Mouse (Mus musculus) layer of hippocampus, adult 2 months (tissue): Measurements from ENCODE around the gene Car9. TPM values are rescaled to one million over a fixed set of nuclear protein-coding genes. Genes with fewer than 3 reads are reported as not detected.
A peak's percentile ranks its signal among the peaks of the same experiment; 100 is the strongest.

Experiments
- DNase-seq, 2 experiments: peaks; one replicate each; pipeline ENCODE4 v3.0.0; 2022; ENCODE audit warnings: low spot score in 2 of 2
- H3K27ac ChIP-seq: fragments of 200-600 bp; 2 replicates; pipeline ENCODE4 v1.8.1; 2022
- H3K4me3 ChIP-seq: fragments of 200-600 bp; 2 replicates; pipeline ENCODE4 v1.8.1; 2022; ENCODE audit warnings: mild to moderate bottlenecking
- CTCF ChIP-seq: fragments of 200-600 bp; conservative IDR thresholded peaks from 2 replicates; pipeline ENCODE4 v1.8.1; 2022; ENCODE audit warnings: antibody characterized with exemption, mild to moderate bottlenecking, moderate library complexity
- long read RNA-seq, 2 experiments: library from polyadenylated mRNA; stranded (forward); transcript quantifications; one replicate each; pipeline ENCODE4 v2.0.0; 2021; ENCODE audit warnings: borderline mapping rate in 2 of 2
- total RNA-seq, 2 experiments: library from RNA; stranded (reverse); gene quantifications; 2 replicates each; pipeline ENCODE4 v1.2.3; 2021

Gene Car9
- not detected for total RNA-seq
- long read RNA-seq, experiment 1, result 0 reads
- long read RNA-seq, experiment 2, result 0 reads

DNA sequence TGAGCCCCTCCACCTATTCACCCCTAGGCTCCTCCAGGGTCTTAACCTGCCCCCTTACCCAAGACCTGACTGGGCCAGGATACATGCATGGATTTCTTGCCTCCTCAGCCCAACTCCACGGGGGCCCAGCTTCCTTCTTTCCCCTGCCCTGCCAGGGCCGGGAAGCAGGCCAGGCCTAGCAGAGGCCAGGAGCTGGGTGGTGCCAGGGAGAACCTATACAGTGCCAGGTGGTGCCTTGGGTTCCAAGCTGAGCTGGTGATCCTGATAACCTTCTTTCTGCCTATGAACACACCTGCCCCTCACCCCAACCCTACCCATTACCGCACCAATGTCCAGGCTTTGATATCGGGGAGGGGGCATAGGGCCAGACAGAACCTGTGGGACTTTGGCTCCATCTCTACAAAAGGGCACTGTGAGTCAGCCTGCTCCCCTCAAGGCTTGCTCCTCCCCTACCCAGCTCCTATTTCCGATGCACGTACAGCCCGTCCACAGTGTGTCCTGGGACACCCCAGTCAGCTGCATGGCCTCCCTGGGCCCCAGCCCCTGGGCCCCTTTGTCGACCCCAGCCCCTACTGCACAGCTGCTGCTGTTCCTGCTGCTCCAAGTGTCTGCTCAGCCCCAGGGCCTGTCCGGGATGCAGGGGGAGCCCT lies at the start of gene Car9:
Gene Car9 (plus strand): TSS at position 431 of the 650 bp plus-strand sequence.
- no peak for TF ChIP-seq CTCF
- no peak within 1 kb of the TSS for H3K27ac ChIP-seq
- no peak for DNase-seq
- H3K4me3 ChIP-seq, result no peak within 1 kb of the TSS

DNA sequence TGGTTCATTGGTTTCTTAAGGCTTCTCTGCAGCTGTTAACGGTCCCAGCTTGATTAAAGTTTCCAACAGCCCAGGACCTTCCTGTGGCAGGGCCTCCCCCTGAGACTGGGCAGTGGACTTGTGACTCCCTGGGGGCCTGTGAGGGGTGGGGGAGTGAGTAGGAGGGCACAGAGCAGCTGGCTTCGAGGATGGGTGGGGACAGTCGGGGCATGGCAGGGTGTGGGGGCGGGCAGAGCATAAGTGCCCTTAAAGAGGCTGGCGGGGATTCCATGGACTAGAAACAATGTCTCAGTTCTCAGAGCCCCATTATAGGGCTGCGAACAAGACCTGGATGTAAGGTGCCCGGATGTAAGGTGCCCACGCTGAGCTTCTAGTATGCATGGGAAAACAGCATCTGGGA lies 49.6 kb upstream of the Car9 start:
- Histone ChIP-seq H3K27ac (no peak overlapping the region), H3K4me3 (no peak overlapping the region)
- TF ChIP-seq CTCF, result no peak
- no peak for DNase-seq

DNA sequence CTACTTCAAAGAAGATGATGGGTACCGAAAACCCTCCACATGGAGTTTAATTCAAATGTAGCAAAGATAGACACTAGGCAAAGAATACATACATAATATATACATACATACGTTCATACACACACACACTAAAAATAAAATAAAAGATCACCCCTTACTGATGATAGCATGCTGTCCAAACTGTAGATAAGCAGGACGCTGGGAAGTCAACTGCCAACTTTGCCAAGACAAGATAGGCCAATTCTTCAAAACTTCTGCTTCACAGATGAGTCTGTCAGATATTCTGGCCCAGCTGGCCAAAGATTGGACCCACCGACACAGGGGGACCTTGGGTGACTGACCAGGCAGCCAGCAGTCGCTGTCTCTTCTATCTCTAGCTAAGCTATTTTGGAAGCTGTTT lies 43.7 kb upstream of the Car9 start:
- no peak for TF ChIP-seq CTCF
- Histone ChIP-seq H3K27ac (no peak overlapping the region), H3K4me3 (no peak overlapping the region)
- no peak for DNase-seq

DNA sequence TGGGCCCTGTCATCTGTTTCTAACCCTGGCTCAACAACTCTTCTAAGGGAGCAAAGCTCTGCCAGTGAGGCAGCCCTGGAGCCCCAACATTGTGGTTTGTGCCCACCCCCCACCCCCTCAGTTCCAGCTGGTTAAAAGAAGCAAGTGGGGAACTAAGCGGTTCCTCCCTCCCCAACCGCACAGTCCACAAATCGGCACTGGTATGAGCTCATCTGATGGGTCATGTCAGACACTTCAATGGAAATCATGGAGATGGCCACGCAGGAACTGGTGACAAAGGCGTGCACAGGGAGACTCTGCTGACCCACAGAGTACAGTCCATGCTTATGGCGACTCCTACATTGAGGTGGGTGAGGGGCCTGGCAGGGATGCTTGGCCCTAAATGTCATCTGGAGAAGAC lies 40.8 kb upstream of the Car9 start:
- DNase-seq, result no peak
- Histone ChIP-seq H3K4me3 (no peak overlapping the region), H3K27ac (no peak overlapping the region)
- TF ChIP-seq CTCF, result no peak

DNA sequence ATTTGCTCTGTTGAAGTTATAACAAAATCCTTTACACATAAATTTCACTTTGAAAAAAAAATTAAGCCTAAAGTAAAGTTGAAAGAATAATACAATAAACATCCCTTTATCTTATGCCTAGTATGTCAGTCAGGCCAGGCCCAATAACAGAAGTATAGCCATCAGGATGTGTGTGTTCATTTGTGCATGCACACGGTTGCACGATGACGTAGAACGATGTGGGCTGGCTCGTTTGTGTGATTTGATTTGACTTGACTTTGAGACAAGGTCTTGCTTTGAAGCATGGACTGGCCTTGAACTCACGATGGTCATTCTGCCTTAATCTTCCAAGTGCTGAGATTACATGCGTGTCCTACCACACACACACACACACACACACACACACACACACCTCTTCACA lies 39.9 kb upstream of the Car9 start:
- no peak overlapping the region for H3K4me3 ChIP-seq
- no peak for TF ChIP-seq CTCF
- no peak overlapping the region for H3K27ac ChIP-seq
- DNase-seq, result no peak

DNA sequence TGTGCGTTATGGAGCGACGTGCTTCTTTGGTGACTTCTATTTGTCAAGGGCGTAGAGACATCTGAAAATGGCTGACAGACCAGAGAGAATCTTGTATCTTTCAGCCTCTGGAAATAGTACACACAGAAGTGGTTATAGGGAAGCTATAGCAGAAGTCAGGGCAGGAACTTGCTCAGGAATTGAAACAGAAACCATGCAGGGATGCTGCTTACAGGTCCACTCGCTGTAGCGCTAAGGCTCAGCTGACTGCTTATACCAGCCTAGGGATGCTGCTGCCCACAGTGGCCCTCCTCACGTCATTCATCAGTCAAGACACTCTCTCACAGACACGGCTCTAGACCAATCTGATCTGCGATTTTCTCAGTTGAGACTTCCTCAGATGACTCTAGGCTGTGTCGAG lies 36.5 kb upstream of the Car9 start:
- no peak for DNase-seq
- Histone ChIP-seq H3K27ac (no peak overlapping the region), H3K4me3 (no peak overlapping the region)
- TF ChIP-seq CTCF, result no peak

DNA sequence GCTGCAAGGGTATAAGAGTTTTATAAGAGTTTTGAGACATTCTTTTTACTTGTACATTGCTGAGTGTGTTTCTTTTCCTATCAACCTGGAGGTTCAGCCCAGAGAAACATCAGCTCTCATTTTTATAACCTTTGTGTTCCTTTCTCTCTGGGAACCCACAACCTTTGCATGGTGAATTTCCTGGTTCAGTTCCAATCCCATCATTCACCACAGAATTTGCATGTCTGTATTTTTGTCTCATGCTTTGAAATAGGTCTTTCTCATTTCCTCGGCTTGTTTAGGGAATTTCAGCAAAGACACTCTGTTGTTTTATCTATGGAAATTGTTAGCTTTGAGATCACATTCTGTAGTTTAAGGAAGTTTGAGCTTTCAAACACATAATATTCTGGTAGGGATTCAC lies 33.1 kb upstream of the Car9 start:
- DNase-seq, result no peak
- no peak for TF ChIP-seq CTCF

GRCm38 (mm10) chr4:43476604-43477003 lies 30.2 kb upstream of the Car9 start:
- Histone ChIP-seq H3K4me3 (no peak overlapping the region), H3K27ac (no peak overlapping the region)
- TF ChIP-seq CTCF, result peak; percentile 41
- DNase-seq, result no peak

More for the DNA sequence above, 33.1 kb upstream of the Car9 start:
- Histone ChIP-seq H3K4me3 (no peak overlapping the region), H3K27ac (no peak overlapping the region)

DNA sequence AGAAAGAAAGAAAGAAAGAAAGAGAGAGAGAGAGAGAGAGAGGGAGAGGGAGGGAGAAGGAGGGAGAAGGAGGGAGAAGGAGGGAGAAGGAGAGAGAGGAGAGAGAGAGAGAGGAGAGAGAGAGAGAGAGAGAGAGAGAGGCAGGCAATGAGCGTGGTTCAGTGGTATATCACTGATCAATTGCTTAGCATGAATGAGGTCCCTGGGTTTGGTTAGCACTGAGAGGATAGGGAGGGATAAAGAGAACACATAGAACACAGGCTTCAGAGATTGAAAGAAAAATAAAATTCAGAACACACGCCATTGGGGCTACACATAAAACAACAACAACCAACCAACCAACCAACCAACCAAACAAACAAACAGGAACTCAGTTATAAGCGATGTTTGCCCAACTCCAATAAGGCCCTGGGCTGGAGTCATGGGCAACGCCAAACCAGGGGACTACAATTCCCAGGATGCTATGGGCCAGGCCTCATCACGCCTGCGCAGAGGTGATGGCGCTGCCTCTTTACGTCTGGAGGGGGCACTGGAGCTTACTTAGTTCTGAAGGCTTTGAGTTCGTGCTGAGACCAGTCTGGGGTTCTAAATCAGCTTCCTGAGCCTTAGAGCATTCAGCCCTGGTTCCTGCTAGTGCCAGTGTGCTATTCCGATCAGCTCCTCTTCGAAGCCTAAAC lies 28.8 kb upstream of the Car9 start:
- peak overlapping the region; percentile 54 for H3K4me3 ChIP-seq
- peak overlapping the region; percentile 83 for H3K27ac ChIP-seq
- DNase-seq, result peak; percentile 87 to 90
- peak; percentile 80 for TF ChIP-seq CTCF

DNA sequence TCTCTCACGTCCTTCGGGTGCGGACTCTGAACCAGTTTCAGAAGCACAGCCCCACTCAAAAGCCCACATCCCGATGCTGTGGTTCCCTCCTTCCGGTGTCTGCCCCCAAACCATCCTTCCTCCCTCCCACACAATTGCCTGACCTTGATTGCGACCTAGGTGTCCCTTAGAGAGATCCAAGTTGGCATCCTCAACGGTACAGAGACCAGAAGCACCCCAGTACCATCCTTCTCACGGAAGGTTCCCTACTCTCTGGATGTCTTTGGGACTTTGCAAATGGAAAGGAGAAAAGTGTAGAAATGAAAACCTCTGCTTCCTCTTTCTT lies 28.3 kb upstream of the Car9 start:
- peak overlapping the region; percentile 54 for H3K4me3 ChIP-seq
- H3K27ac ChIP-seq, result peak overlapping the region; percentile 83
- DNase-seq, result no peak
- no peak for TF ChIP-seq CTCF

GRCm38 (mm10) chr4:43478906-43479832 lies 27.6 kb upstream of the Car9 start:
- H3K27ac ChIP-seq, result no peak overlapping the region; the same call in 1 of the 2 replicates
- peak in 1 of 2 experiments; percentile 53 for DNase-seq
- no peak overlapping the region for H3K4me3 ChIP-seq
- peak; percentile 71 for TF ChIP-seq CTCF

DNA sequence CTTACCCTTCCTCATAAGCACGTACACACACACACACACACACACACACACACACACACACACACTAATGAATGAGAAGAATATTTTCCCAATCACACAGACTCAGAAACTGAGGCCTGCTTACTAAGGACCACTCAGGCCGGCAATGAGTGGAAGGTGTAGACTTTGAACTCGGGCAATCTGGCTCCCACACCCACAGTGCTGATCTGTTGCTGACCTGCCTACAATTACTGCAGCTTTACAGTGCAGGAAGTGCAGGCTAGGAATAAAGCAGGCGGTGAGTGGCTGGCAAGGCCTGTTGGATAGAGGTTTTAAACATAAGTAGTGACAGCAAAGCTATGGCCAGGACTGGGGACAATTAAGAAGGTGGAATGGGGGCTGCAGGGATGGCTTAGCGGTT lies 25.8 kb upstream of the Car9 start:
- DNase-seq, result no peak
- no peak overlapping the region for H3K4me3 ChIP-seq
- no peak for TF ChIP-seq CTCF
- no peak overlapping the region for H3K27ac ChIP-seq

DNA sequence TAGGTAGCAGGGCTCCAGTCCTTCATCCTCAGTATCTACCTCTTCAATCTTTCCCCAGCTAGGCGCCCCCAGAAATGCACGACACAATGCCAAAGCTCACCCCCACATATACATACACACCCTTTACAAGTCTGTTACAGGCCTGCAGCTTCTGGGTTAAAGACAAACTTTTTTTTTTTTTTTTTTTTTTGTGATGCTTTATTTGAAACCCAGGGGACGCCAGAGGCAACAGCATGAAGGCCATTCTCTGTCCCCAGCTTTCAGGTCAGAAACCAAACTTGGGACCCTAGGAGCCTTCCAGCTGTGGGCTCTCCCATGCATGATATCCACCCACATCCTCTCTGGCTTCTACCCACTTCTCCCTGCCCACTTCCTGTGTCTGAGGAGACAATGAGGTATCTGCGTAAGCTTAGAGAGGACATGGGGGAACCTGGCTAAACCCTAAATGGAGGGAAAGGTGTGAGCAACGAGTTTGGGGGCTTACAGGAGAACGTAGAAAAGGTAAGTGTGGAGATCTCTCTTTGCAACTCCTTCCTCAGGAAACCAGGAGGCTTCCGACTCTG lies 24.8 kb upstream of the Car9 start:
- DNase-seq, result no peak
- Histone ChIP-seq H3K4me3 (no peak overlapping the region), H3K27ac (no peak overlapping the region)
- TF ChIP-seq CTCF, result no peak
